Mouse (Mus musculus): Measurements from ENCODE around the gene BC051142.

GRCm38 (mm10) chr17:34354940-34355339 is 43.7 kb upstream of the BC051142 start:
- TF ChIP-seq POLR2A (IDR thresholded peaks at IDR 0.05; ENCODE audit: extremely low read depth, insufficient read depth, low read length): no peak
- TF ChIP-seq CTCF (IDR thresholded peaks at IDR 0.05; ENCODE audit: extremely low read depth, insufficient read depth, low read length): no peak
